Mouse (Mus musculus): ENCODE measurements around the gene Trim2. TPM values are rescaled to one million over a fixed set of nuclear protein-coding genes. Genes with fewer than 3 reads are reported as not detected.

Gene Trim2
- polyA plus RNA-seq, 1 experiment from 2014 or later = 31.7 TPM

- no peaks in the 10 kb centered on the region for H3K27me3 ChIP-seq (replicated peaks)
- no peaks in the 10 kb centered on the region for H3K36me3 ChIP-seq
- ATAC-seq (ENCODE audit: insufficient read depth, low FRiP score, low read depth) = no peak
- 61% methylated on average over 4 of the region's 4 CpGs for WGBS
- H3K9ac ChIP-seq = no peak overlapping the region
- 0 out of 2 replicates have a peak, but pooled peaks cover 8% of the 10 kb centered on the region for H3K4me1 ChIP-seq
- no peaks in the 10 kb centered on the region for H3K9me3 ChIP-seq
- no peak overlapping the region for H3K4me3 ChIP-seq (replicated peaks)
- no peak overlapping the region for H3K4me2 ChIP-seq
- no peak overlapping the region for H3K27ac ChIP-seq
Measured at GRCm38 (mm10) chr3:84251721-84252120, 55.0 kb downstream of the Trim2 start.

GRCm38 (mm10) chr3:84250275-84250674, 56.4 kb downstream of the Trim2 start:
- 75% methylated on average over 7 of the region's 7 CpGs for WGBS
- Histone ChIP-seq H3K4me1 (0 out of 2 replicates have a peak, but pooled peaks cover 8% of the 10 kb centered on the region), H3K4me3 (replicated peaks) (no peak overlapping the region), H3K4me2 (no peak overlapping the region), H3K9ac (no peak overlapping the region), H3K27ac (no peak overlapping the region), H3K36me3 (no peaks in the 10 kb centered on the region), H3K9me3 (no peaks in the 10 kb centered on the region), H3K27me3 (replicated peaks) (no peaks in the 10 kb centered on the region)
- no peak for ATAC-seq (ENCODE audit: insufficient read depth, low FRiP score, low read depth)

GRCm38 (mm10) chr3:84247789-84248188, 58.9 kb downstream of the Trim2 start:
- WGBS = 30% methylated on average over 8 of the region's 8 CpGs
- Histone ChIP-seq H3K9me3 (no peaks in the 10 kb centered on the region), H3K9ac (no peak overlapping the region), H3K4me3 (replicated peaks) (no peak overlapping the region), H3K27me3 (replicated peaks) (no peaks in the 10 kb centered on the region), H3K4me1 (0 out of 2 replicates have a peak, but pooled peaks cover 7% of the 10 kb centered on the region), H3K27ac (no peak overlapping the region), H3K36me3 (no peaks in the 10 kb centered on the region), H3K4me2 (no peak overlapping the region)
- ATAC-seq (ENCODE audit: insufficient read depth, low FRiP score, low read depth) = no peak

GRCm38 (mm10) chr3:84246421-84246861, 60.2 kb downstream of the Trim2 start:
- no peak overlapping the region for H3K27ac ChIP-seq
- no peak overlapping the region for H3K4me2 ChIP-seq
- 0 out of 2 replicates have a peak, but pooled peaks cover 3% of the 10 kb centered on the region for H3K4me1 ChIP-seq
- no peaks in the 10 kb centered on the region for H3K36me3 ChIP-seq
- no peaks in the 10 kb centered on the region for H3K27me3 ChIP-seq (replicated peaks)
- no peak overlapping the region for H3K4me3 ChIP-seq (replicated peaks)
- no peak overlapping the region for H3K9ac ChIP-seq
- ATAC-seq (ENCODE audit: insufficient read depth, low FRiP score, low read depth) = no peak
- WGBS = 80% methylated on average over 7 of the region's 7 CpGs
- H3K9me3 ChIP-seq = no peaks in the 10 kb centered on the region

GRCm38 (mm10) chr3:84243116-84243515, 63.6 kb downstream of the Trim2 start:
- Histone ChIP-seq H3K27me3 (replicated peaks) (no peaks in the 10 kb centered on the region), H3K4me1 (0 out of 2 replicates have a peak, but pooled peaks cover 3% of the 10 kb centered on the region), H3K36me3 (no peaks in the 10 kb centered on the region), H3K9ac (no peak overlapping the region), H3K4me2 (no peak overlapping the region), H3K9me3 (no peaks in the 10 kb centered on the region), H3K27ac (no peak overlapping the region), H3K4me3 (replicated peaks) (no peak overlapping the region)
- no peak for ATAC-seq (ENCODE audit: insufficient read depth, low FRiP score, low read depth)
- 83% methylated on average over 3 of the region's 3 CpGs for WGBS

GRCm38 (mm10) chr3:84242497-84242896, 64.2 kb downstream of the Trim2 start:
- WGBS = 85% methylated on average over 4 of the region's 4 CpGs
- H3K36me3 ChIP-seq = no peaks in the 10 kb centered on the region
- H3K4me1 ChIP-seq = no peaks in the 10 kb centered on the region
- no peak overlapping the region for H3K4me2 ChIP-seq
- no peaks in the 10 kb centered on the region for H3K9me3 ChIP-seq
- H3K4me3 ChIP-seq (replicated peaks) = no peak overlapping the region
- H3K27me3 ChIP-seq (replicated peaks) = no peaks in the 10 kb centered on the region
- H3K27ac ChIP-seq = no peak overlapping the region
- H3K9ac ChIP-seq = no peak overlapping the region
- ATAC-seq (ENCODE audit: insufficient read depth, low FRiP score, low read depth) = no peak

- Histone ChIP-seq H3K9ac (no peak overlapping the region), H3K36me3 (no peaks in the 10 kb centered on the region), H3K27me3 (replicated peaks) (no peaks in the 10 kb centered on the region), H3K4me2 (no peak overlapping the region), H3K9me3 (no peaks in the 10 kb centered on the region), H3K4me3 (replicated peaks) (no peak overlapping the region), H3K4me1 (no peaks in the 10 kb centered on the region), H3K27ac (no peak overlapping the region)
- ATAC-seq (ENCODE audit: insufficient read depth, low FRiP score, low read depth) = no peak
- WGBS = 93% methylated on average over 4 of the region's 4 CpGs
Measured at GRCm38 (mm10) chr3:84241098-84241497, 65.6 kb downstream of the Trim2 start.

- Histone ChIP-seq H3K9me3 (no peaks in the 10 kb centered on the region), H3K4me3 (replicated peaks) (no peak overlapping the region), H3K36me3 (no peaks in the 10 kb centered on the region), H3K4me2 (no peak overlapping the region), H3K27me3 (replicated peaks) (no peaks in the 10 kb centered on the region), H3K4me1 (no peaks in the 10 kb centered on the region), H3K27ac (no peak overlapping the region), H3K9ac (no peak overlapping the region)
- ATAC-seq (ENCODE audit: insufficient read depth, low FRiP score, low read depth) = no peak
- 51% methylated on average over 10 of the region's 10 CpGs for WGBS
Measured at GRCm38 (mm10) chr3:84235420-84236304, 71.0 kb downstream of the Trim2 start.

- H3K27me3 ChIP-seq (replicated peaks) = no peaks in the 10 kb centered on the region
- H3K9ac ChIP-seq = no peak overlapping the region
- no peak overlapping the region for H3K4me3 ChIP-seq (replicated peaks)
- no peaks in the 10 kb centered on the region for H3K9me3 ChIP-seq
- H3K27ac ChIP-seq = no peak overlapping the region
- WGBS = 76% methylated on average over 4 of the region's 4 CpGs
- no peak overlapping the region for H3K4me2 ChIP-seq
- no peak for ATAC-seq (ENCODE audit: insufficient read depth, low FRiP score, low read depth)
- H3K4me1 ChIP-seq = no peaks in the 10 kb centered on the region
- H3K36me3 ChIP-seq = no peaks in the 10 kb centered on the region
Measured at GRCm38 (mm10) chr3:84234562-84234961, 72.1 kb downstream of the Trim2 start.

GRCm38 (mm10) chr3:84233663-84234415, 72.8 kb downstream of the Trim2 start:
- no peak for ATAC-seq (ENCODE audit: insufficient read depth, low FRiP score, low read depth)
- Histone ChIP-seq H3K4me3 (replicated peaks) (no peak overlapping the region), H3K27me3 (replicated peaks) (no peaks in the 10 kb centered on the region), H3K4me2 (no peak overlapping the region), H3K27ac (no peak overlapping the region), H3K4me1 (no peaks in the 10 kb centered on the region), H3K36me3 (no peaks in the 10 kb centered on the region), H3K9ac (no peak overlapping the region), H3K9me3 (no peaks in the 10 kb centered on the region)
- WGBS = 82% methylated on average over 5 of the region's 5 CpGs

- Histone ChIP-seq H3K36me3 (no peaks in the 10 kb centered on the region), H3K27ac (no peak overlapping the region), H3K27me3 (replicated peaks) (no peaks in the 10 kb centered on the region), H3K4me1 (no peaks in the 10 kb centered on the region), H3K9ac (no peak overlapping the region), H3K4me3 (replicated peaks) (no peak overlapping the region), H3K4me2 (no peak overlapping the region), H3K9me3 (no peaks in the 10 kb centered on the region)
- no peak for ATAC-seq (ENCODE audit: insufficient read depth, low FRiP score, low read depth)
- 74% methylated on average over 6 of the region's 6 CpGs for WGBS
Measured at GRCm38 (mm10) chr3:84232312-84232711, 74.4 kb downstream of the Trim2 start.

- Histone ChIP-seq H3K27ac (no peak overlapping the region), H3K27me3 (replicated peaks) (no peaks in the 10 kb centered on the region), H3K4me1 (no peaks in the 10 kb centered on the region), H3K4me3 (replicated peaks) (no peak overlapping the region), H3K36me3 (no peaks in the 10 kb centered on the region), H3K4me2 (no peak overlapping the region), H3K9ac (no peak overlapping the region), H3K9me3 (no peaks in the 10 kb centered on the region)
- WGBS = 19% methylated on average over 3 of the region's 3 CpGs
- ATAC-seq (ENCODE audit: insufficient read depth, low FRiP score, low read depth) = no peak
Measured at GRCm38 (mm10) chr3:84230988-84231387, 75.7 kb downstream of the Trim2 start.
